Mouse (Mus musculus): ENCODE data around the gene Mcl1. TPM values are rescaled to one million over a fixed set of nuclear protein-coding genes. Genes with fewer than 3 reads are reported as not detected.

Gene Mcl1
- polyA plus RNA-seq, 1 experiment from 2014 or later = 63.2 TPM

DNA sequence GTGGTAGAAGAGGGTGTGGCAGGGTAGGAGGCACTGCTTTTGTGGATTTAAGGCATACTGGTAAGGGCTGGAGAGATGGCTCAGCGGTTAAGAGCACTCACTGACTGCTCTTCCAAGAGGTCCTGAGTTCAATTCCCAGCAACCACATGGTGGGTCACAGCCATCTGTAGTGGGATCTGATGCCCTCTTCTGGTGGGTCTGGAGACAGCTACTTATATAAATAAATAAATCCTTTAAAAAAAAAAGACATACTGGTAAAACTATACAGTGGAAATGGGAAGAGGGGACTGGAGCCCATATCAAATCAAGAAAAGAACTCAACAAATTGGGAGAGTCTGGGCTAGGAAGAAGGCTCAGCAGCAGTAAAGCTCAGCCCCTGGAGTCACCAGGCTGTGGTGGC is 18.9 kb upstream of the Mcl1 start:
- no peak for ATAC-seq (ENCODE audit: insufficient number of reproducible peaks, low FRiP score, low TSS enrichment, low read depth)
- no peak overlapping the region for H3K9ac ChIP-seq (ENCODE audit: low read length)
- no peak overlapping the region for H3K4me3 ChIP-seq (ENCODE audit: low read depth, low read length)
- DNase-seq (ENCODE audit: low spot score) = no peak
- peaks cover 12% of the 10 kb centered on the region for H3K36me3 ChIP-seq (ENCODE audit: control insufficient read depth, insufficient read depth, low read length)
- WGBS = 77% methylated on average over 1 of the region's 1 CpGs
- no peak overlapping the region for H3K27ac ChIP-seq (replicated peaks; ENCODE audit: low read depth, low read length)
- no peak overlapping the region for H3K4me2 ChIP-seq (ENCODE audit: low read depth, severe bottlenecking)
- H3K9me3 ChIP-seq (ENCODE audit: control insufficient read depth, low read length) = no peaks in the 10 kb centered on the region
- no peaks in the 10 kb centered on the region for H3K4me1 ChIP-seq (ENCODE audit: control insufficient read depth, insufficient read depth, low read length)
- H3K27me3 ChIP-seq (ENCODE audit: control insufficient read depth, insufficient read depth, low read length) = no peaks in the 10 kb centered on the region

DNA sequence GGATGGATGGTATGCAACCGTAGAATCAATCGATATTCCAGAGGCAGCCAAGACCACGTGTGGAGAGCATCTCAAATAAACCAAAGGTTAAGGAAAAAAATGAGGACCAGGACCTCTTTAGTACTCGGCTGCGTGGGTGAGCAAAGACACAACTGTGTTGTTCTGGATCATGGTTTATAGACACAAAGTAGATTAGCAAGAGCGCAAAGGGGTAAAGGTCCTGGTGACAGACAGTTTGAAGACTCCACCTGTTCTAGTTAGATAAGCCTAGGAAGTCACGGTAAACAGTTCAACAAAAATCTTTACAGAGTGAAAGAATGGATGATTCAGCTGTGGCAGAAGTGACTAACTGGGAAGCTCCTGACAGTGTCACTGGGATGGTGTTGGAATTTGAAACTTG is 15.5 kb upstream of the Mcl1 start:
- Histone ChIP-seq H3K4me1 (ENCODE audit: control insufficient read depth, insufficient read depth, low read length) (no peaks in the 10 kb centered on the region), H3K36me3 (ENCODE audit: control insufficient read depth, insufficient read depth, low read length) (peaks cover 2% of the 10 kb centered on the region; the same call in 1 of the 2 replicates), H3K4me2 (ENCODE audit: low read depth, severe bottlenecking) (no peak overlapping the region), H3K9me3 (ENCODE audit: control insufficient read depth, low read length) (no peaks in the 10 kb centered on the region), H3K27ac (replicated peaks; ENCODE audit: low read depth, low read length) (no peak overlapping the region), H3K9ac (ENCODE audit: low read length) (no peak overlapping the region), H3K27me3 (ENCODE audit: control insufficient read depth, insufficient read depth, low read length) (no peaks in the 10 kb centered on the region), H3K4me3 (ENCODE audit: low read depth, low read length) (no peak overlapping the region)
- 88% methylated on average over 7 of the region's 7 CpGs for WGBS
- no peak for ATAC-seq (ENCODE audit: insufficient number of reproducible peaks, low FRiP score, low TSS enrichment, low read depth)
- DNase-seq (ENCODE audit: low spot score) = no peak

DNA sequence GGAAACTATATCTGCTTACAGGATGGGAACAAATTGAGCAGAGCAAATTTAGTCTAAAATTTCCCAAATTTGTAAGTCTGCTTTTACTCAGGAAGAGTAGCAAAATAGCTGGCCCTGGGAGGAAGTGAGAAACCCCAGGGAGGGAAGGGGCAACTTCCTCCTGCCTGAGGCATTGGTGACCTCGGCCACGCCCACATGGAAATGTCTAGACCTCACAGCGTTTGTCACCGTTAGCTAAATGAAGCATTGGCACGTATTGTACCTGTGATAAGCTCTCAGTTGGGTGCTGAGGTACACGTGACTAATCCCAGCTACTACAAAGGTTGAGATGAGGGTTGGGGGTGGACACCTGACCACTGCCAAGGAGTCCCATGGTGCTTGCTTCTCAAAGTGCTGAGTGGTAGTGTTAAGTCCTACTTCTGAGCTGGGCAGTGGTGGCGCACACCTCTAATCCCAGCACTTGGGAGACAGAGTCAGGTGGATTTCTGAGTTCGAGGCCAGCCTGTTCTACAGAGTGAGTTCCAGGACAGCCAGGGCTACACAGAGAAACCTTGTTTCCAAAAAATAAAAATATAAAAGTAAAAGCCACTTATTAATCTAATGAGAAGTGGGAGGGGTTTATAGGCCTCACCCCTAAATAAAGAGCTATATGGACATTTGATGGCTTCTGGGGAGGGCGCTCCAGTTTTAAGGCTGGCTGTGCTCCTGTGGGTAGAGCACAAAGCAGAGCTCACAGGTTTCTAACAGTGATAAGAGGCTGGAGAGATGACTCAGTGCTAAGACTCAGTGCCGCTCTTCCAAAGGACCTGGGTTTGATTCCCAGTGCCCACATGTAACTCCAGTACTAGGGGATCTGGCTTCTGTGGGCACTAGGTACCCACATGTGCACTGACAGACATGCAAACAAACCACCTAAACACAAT is 13.0 kb upstream of the Mcl1 start:
- Histone ChIP-seq H3K9ac (ENCODE audit: low read length) (no peak overlapping the region), H3K27ac (replicated peaks; ENCODE audit: low read depth, low read length) (no peak overlapping the region), H3K9me3 (ENCODE audit: control insufficient read depth, low read length) (no peaks in the 10 kb centered on the region), H3K4me1 (ENCODE audit: control insufficient read depth, insufficient read depth, low read length) (no peaks in the 10 kb centered on the region), H3K27me3 (ENCODE audit: control insufficient read depth, insufficient read depth, low read length) (no peaks in the 10 kb centered on the region), H3K4me3 (ENCODE audit: low read depth, low read length) (no peak overlapping the region), H3K4me2 (ENCODE audit: low read depth, severe bottlenecking) (no peak overlapping the region), H3K36me3 (ENCODE audit: control insufficient read depth, insufficient read depth, low read length) (no peaks in the 10 kb centered on the region)
- WGBS = 61% methylated on average over 10 of the region's 10 CpGs
- no peak for ATAC-seq (ENCODE audit: insufficient number of reproducible peaks, low FRiP score, low TSS enrichment, low read depth)
- DNase-seq (ENCODE audit: low spot score) = no peak

DNA sequence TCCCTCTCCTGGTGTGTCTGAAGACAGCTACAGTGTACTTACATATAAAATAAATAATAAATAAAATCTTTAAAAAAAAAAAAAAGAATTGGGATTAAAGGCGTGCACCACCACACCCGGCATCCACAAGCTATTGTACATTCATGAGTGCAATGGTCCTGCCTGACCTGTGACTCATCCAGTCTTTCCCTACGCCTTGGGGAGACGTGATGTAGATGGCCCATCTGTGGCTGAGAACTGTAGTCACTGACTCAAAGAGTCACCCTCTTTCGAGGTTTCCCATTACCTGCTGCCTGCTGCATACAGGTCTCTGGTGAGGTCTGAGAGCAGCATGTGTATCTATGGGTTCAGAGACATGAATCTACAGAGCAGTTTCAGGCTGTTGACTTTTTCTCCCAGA is 10.6 kb upstream of the Mcl1 start:
- no peaks in the 10 kb centered on the region for H3K36me3 ChIP-seq (ENCODE audit: control insufficient read depth, insufficient read depth, low read length)
- no peak overlapping the region for H3K4me2 ChIP-seq (ENCODE audit: low read depth, severe bottlenecking)
- H3K27me3 ChIP-seq (ENCODE audit: control insufficient read depth, insufficient read depth, low read length) = no peaks in the 10 kb centered on the region
- DNase-seq (ENCODE audit: low spot score) (no peak), ATAC-seq (ENCODE audit: insufficient number of reproducible peaks, low FRiP score, low TSS enrichment, low read depth) (no peak)
- no peak overlapping the region for H3K27ac ChIP-seq (replicated peaks; ENCODE audit: low read depth, low read length)
- WGBS = 95% methylated on average over 5 of the region's 5 CpGs
- H3K9ac ChIP-seq (ENCODE audit: low read length) = no peak overlapping the region
- H3K4me3 ChIP-seq (ENCODE audit: low read depth, low read length) = no peak overlapping the region
- 0 out of 2 replicates have a peak, but pooled peaks cover 3% of the 10 kb centered on the region for H3K4me1 ChIP-seq (ENCODE audit: control insufficient read depth, insufficient read depth, low read length)
- H3K9me3 ChIP-seq (ENCODE audit: control insufficient read depth, low read length) = no peaks in the 10 kb centered on the region

DNA sequence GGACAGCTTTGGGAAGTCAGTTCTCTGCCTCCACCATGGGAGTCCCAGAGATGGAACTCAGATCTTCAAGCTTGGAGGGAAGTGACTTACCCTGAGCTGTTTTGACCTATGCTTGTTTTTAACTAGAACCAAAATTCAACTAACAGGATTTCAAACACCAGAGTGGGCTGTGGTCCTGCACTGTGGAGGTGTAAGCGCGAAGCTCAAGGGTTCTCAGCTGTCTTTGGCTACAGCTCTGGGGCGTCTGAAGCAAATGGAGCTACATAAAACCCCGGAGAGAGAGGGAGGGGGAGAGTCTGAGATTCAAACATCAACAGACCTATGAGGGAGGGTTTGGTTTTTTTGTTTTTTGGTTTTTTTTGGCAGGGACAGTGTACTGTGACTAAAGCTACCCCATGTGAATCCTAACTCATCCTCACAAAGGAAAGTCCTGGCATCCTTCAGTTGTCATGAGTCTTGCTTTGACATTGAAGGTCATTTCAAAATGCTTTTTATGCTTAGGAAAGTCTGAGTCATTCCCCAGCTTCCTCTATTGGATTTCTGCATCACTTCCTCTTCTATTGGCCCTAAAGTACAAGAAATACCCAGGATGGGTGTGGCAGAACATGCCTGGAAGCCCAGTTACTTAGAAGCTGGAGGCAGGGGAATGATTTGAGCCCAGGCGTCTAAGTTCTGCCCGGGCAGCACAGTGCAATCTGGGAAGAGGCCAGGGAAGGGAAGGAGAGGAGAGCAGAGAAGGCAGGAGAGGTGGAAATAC is 8.1 kb upstream of the Mcl1 start:
- 68% methylated on average over 6 of the region's 6 CpGs for WGBS

DNA sequence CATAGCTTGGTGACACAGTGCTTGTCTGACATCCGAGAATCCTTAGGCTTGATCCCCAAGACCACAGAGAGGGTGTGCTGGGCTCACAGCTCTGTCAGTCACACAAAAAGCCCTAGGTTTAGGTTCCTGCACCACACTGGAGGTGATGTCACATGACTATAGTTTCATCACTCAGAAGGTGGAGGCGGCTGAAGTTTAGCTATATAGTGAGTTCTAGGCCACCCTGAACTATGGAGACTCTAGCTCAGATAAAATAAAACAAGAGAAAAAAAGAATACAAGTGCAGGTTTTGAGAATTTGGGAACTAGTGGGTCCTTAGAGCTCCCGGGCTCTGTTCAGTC is 7.6 kb upstream of the Mcl1 start:
- 85% methylated on average over 3 of the region's 3 CpGs for WGBS

More for the DNA sequence above, 8.1 kb upstream of the Mcl1 start:
- Histone ChIP-seq H3K9me3 (ENCODE audit: control insufficient read depth, low read length) (no peaks in the 10 kb centered on the region), H3K36me3 (ENCODE audit: control insufficient read depth, insufficient read depth, low read length) (no peaks in the 10 kb centered on the region), H3K4me3 (ENCODE audit: low read depth, low read length) (no peak overlapping the region), H3K4me2 (ENCODE audit: low read depth, severe bottlenecking) (no peak overlapping the region), H3K27ac (replicated peaks; ENCODE audit: low read depth, low read length) (no peak overlapping the region), H3K9ac (ENCODE audit: low read length) (no peak overlapping the region), H3K27me3 (ENCODE audit: control insufficient read depth, insufficient read depth, low read length) (no peaks in the 10 kb centered on the region), H3K4me1 (ENCODE audit: control insufficient read depth, insufficient read depth, low read length) (0 out of 2 replicates have a peak, but pooled peaks cover 5% of the 10 kb centered on the region)
- DNase-seq (ENCODE audit: low spot score) = no peak
- no peak for ATAC-seq (ENCODE audit: insufficient number of reproducible peaks, low FRiP score, low TSS enrichment, low read depth)

DNA sequence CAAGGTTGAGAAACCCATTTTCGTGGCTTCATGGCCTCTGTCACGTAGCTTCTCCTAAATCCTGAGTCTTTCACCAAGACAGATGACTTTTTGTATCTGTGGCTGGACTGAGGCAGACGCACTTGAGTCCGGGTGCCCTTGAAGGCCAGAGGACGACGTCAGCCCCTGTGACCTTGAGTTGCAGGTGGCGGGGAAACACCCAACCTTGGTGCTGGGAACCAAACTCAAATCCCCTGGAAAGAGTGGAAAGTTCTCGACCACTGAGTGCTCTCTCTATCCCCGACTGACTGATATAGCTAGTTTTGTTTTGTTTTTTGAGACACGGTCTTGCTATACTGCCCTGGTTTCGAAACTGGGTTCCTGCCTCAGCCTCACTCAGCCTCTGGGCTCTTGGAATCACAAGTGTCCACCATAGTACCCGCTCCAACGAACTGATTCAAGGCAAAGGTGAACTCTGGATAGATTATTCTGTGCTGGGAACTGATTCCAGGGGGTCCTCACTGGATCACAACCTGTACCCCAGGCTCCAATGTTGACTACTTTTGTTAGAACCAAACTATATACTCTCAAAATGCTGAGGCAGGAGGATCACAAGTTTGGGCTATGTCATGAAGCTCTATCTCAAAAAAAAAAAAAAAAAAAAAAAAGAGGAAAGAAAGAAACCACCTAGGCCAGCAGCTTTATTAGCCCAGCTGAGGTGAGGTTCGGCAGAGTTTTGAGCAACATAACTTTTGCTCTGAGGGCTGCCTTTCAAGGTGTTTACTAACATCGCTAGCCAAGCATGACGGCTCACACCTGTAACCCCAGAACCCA is 7.0 kb upstream of the Mcl1 start:
- no peaks in the 10 kb centered on the region for H3K9me3 ChIP-seq (ENCODE audit: control insufficient read depth, low read length)
- ATAC-seq (ENCODE audit: insufficient number of reproducible peaks, low FRiP score, low TSS enrichment, low read depth) (no peak), DNase-seq (ENCODE audit: low spot score) (no peak)
- H3K4me3 ChIP-seq (ENCODE audit: low read depth, low read length) = no peak overlapping the region
- H3K27me3 ChIP-seq (ENCODE audit: control insufficient read depth, insufficient read depth, low read length) = no peaks in the 10 kb centered on the region
- H3K4me2 ChIP-seq (ENCODE audit: low read depth, severe bottlenecking) = no peak overlapping the region; the same call in 1 of the 2 replicates
- 0 out of 2 replicates have a peak, but pooled peaks cover 5% of the 10 kb centered on the region for H3K4me1 ChIP-seq (ENCODE audit: control insufficient read depth, insufficient read depth, low read length)
- WGBS = 85% methylated on average over 16 of the region's 16 CpGs
- no peak overlapping the region for H3K27ac ChIP-seq (replicated peaks; ENCODE audit: low read depth, low read length)
- H3K36me3 ChIP-seq (ENCODE audit: control insufficient read depth, insufficient read depth, low read length) = no peaks in the 10 kb centered on the region
- no peak overlapping the region for H3K9ac ChIP-seq (ENCODE audit: low read length)

More for the DNA sequence above, 7.6 kb upstream of the Mcl1 start:
- no peak overlapping the region; the same call in 1 of the 2 replicates for H3K4me2 ChIP-seq (ENCODE audit: low read depth, severe bottlenecking)
- no peaks in the 10 kb centered on the region for H3K36me3 ChIP-seq (ENCODE audit: control insufficient read depth, insufficient read depth, low read length)
- DNase-seq (ENCODE audit: low spot score) (no peak), ATAC-seq (ENCODE audit: insufficient number of reproducible peaks, low FRiP score, low TSS enrichment, low read depth) (no peak)
- 0 out of 2 replicates have a peak, but pooled peaks cover 5% of the 10 kb centered on the region for H3K4me1 ChIP-seq (ENCODE audit: control insufficient read depth, insufficient read depth, low read length)
- H3K9ac ChIP-seq (ENCODE audit: low read length) = no peak overlapping the region
- H3K9me3 ChIP-seq (ENCODE audit: control insufficient read depth, low read length) = no peaks in the 10 kb centered on the region
- no peaks in the 10 kb centered on the region for H3K27me3 ChIP-seq (ENCODE audit: control insufficient read depth, insufficient read depth, low read length)
- H3K4me3 ChIP-seq (ENCODE audit: low read depth, low read length) = no peak overlapping the region
- H3K27ac ChIP-seq (replicated peaks; ENCODE audit: low read depth, low read length) = no peak overlapping the region
